Mouse (Mus musculus) hindbrain, embryonic 16.5 days (tissue): ENCODE data around the gene Necab2. TPM values are rescaled to one million over a fixed set of nuclear protein-coding genes. Genes with fewer than 3 reads are reported as not detected.

Source experiments
- ATAC-seq: fragments of 200-750 bp; cut with Nextera tagmentation; 2 replicates; pipeline ENCODE4 v1.8.0; 2017; ENCODE audit warnings: moderate TSS enrichment, moderate library complexity
- H3K27ac ChIP-seq: fragments of 300-500 bp; sonication (generic); 2 replicates; pipeline ENCODE4 v1.5.1; 2014; ENCODE audit warnings: low read depth, mild to moderate bottlenecking, control low read depth, low read length, moderate library complexity
- H3K27me3 ChIP-seq: fragments of 300-500 bp; sonication (generic); replicated peaks from 2 replicates; pipeline ENCODE4 v1.6.1; 2014; ENCODE audit warnings: low read length; ENCODE audit not compliant: control insufficient read depth, insufficient read depth
- H3K36me3 ChIP-seq: fragments of 300-500 bp; sonication (generic); 2 replicates; pipeline ENCODE4 v1.6.1; 2014; ENCODE audit warnings: mild to moderate bottlenecking, low read length, moderate library complexity, mixed read lengths; ENCODE audit not compliant: control insufficient read depth, insufficient read depth
- H3K4me1 ChIP-seq: fragments of 300-500 bp; sonication (generic); 2 replicates; pipeline ENCODE4 v1.6.1; 2014; ENCODE audit warnings: low read depth, low read length; ENCODE audit not compliant: control insufficient read depth, insufficient read depth
- H3K4me2 ChIP-seq: fragments of 300-500 bp; sonication (generic); 2 replicates; pipeline ENCODE4 v1.6.1; 2014; ENCODE audit warnings: mild to moderate bottlenecking, low read length, control low read depth, moderate library complexity
- H3K4me3 ChIP-seq: fragments of 300-500 bp; sonication (generic); 2 replicates; pipeline ENCODE4 v1.5.1; 2014; ENCODE audit warnings: mild to moderate bottlenecking, low read length, control low read depth, moderate library complexity
- H3K9ac ChIP-seq: fragments of 300-500 bp; sonication (generic); 2 replicates; pipeline ENCODE4 v1.6.1; 2014; ENCODE audit warnings: low read depth, mild to moderate bottlenecking, control low read depth, low read length, moderate library complexity
- H3K9me3 ChIP-seq: fragments of 300-500 bp; sonication (generic); 2 replicates; pipeline ENCODE4 v1.6.1; 2014; ENCODE audit warnings: mild to moderate bottlenecking, low read length, moderate library complexity; ENCODE audit not compliant: control insufficient read depth
- WGBS: fragments of 180-500 bp; shearing (Covaris S2); extraction: QIAGEN DNeasy Blood & Tissue Kit; methylation state at CpG from one replicate; pipeline ENCODE4 v1.1.7; 2014; 5-methylcytosine and 5-hydroxymethylcytosine counted together
- polyA plus RNA-seq: library from polyadenylated mRNA; unstranded; fragments of >200 nt; fragmentation: Nextera tagmentation; extraction: Ambion mirVana; gene quantifications from 2 replicates; pipeline ENCODE4 v1.2.1, GENCODE M21; 2015

The Necab2 gene
- polyA plus RNA-seq, 1 experiment from 2014 or later: 56.9 TPM

GRCm38 (mm10) chr8:119434569-119434968, 11.9 kb upstream of the Necab2 start:
- H3K27ac ChIP-seq: no peak overlapping the region
- H3K4me1 ChIP-seq: no peaks in the 10 kb centered on the region
- no peaks in the 10 kb centered on the region for H3K9me3 ChIP-seq
- no peak overlapping the region for H3K4me2 ChIP-seq
- H3K9ac ChIP-seq: no peak overlapping the region
- H3K4me3 ChIP-seq: no peak overlapping the region
- H3K27me3 ChIP-seq: no peaks in the 10 kb centered on the region
- no peak for ATAC-seq
- WGBS: 88% methylated on average over 6 of the region's 6 CpGs
- no peaks in the 10 kb centered on the region for H3K36me3 ChIP-seq

DNA sequence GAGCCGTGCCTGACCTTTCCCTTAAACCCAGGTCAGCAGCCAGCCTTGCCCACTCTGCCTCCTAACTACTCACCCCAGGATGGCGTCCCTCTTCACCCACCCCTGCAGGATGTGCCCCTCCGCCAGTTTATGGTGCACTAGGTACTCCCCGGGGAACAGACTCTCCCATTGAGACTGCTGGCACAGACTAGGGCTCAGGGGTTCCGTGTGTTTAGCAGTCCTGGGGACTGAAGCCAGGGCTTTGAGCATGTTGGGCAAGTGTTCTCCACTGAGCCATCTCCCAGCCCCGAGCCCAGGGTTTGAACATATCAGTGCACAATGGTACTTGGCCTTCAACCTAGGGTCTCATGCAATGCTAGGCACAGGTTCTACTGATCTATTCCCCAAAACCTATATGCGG, 11.0 kb upstream of the Necab2 start:
- no peak for ATAC-seq
- no peaks in the 10 kb centered on the region for H3K27me3 ChIP-seq
- no peak overlapping the region for H3K4me3 ChIP-seq
- no peaks in the 10 kb centered on the region for H3K9me3 ChIP-seq
- no peak overlapping the region for H3K27ac ChIP-seq
- no peak overlapping the region for H3K9ac ChIP-seq
- 83% methylated on average over 7 of the region's 7 CpGs for WGBS
- no peaks in the 10 kb centered on the region for H3K36me3 ChIP-seq
- no peak overlapping the region for H3K4me2 ChIP-seq
- peaks cover 6% of the 10 kb centered on the region; the same call in 1 of the 2 replicates for H3K4me1 ChIP-seq

GRCm38 (mm10) chr8:119436331-119436730, 10.2 kb upstream of the Necab2 start:
- no peak overlapping the region for H3K4me3 ChIP-seq
- H3K4me2 ChIP-seq: no peak overlapping the region
- ATAC-seq: no peak
- no peak overlapping the region for H3K27ac ChIP-seq
- peaks cover 9% of the 10 kb centered on the region for H3K4me1 ChIP-seq
- 89% methylated on average over 10 of the region's 10 CpGs for WGBS
- no peaks in the 10 kb centered on the region for H3K9me3 ChIP-seq
- H3K9ac ChIP-seq: no peak overlapping the region
- no peaks in the 10 kb centered on the region for H3K36me3 ChIP-seq
- no peaks in the 10 kb centered on the region for H3K27me3 ChIP-seq

GRCm38 (mm10) chr8:119436933-119437332, 9.6 kb upstream of the Necab2 start:
- no peak for ATAC-seq
- H3K9me3 ChIP-seq: no peaks in the 10 kb centered on the region
- peaks cover 9% of the 10 kb centered on the region for H3K4me1 ChIP-seq
- no peaks in the 10 kb centered on the region for H3K36me3 ChIP-seq
- no peak overlapping the region for H3K27ac ChIP-seq
- 14% methylated on average over 9 of the region's 9 CpGs for WGBS
- H3K27me3 ChIP-seq: no peaks in the 10 kb centered on the region
- H3K9ac ChIP-seq: no peak overlapping the region
- H3K4me3 ChIP-seq: no peak overlapping the region
- H3K4me2 ChIP-seq: no peak overlapping the region

DNA sequence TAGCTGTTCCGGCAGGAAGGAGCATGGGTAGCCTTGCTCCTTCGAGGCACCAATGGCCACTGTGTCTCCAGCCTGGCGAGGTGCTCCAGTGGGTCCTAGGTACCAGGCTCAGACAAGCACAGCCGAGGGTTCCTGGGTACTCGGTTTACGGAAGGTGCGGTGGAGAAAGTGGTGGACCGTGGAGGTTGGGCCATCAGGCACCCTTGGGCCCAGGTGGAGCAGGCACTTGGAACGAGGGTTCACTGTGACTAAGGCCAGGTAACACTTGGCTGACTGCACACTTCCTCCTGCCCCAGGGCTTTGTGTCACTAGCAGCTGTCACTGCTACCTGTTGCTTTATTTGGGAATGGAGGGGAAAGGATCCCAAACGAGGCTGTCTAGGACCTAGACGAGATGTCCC, 9.0 kb upstream of the Necab2 start:
- H3K27me3 ChIP-seq: no peaks in the 10 kb centered on the region
- 75% methylated on average over 11 of the region's 11 CpGs for WGBS
- H3K27ac ChIP-seq: no peak overlapping the region
- H3K4me1 ChIP-seq: peaks cover 9% of the 10 kb centered on the region
- no peak overlapping the region for H3K9ac ChIP-seq
- no peak overlapping the region for H3K4me3 ChIP-seq
- no peak for ATAC-seq
- H3K36me3 ChIP-seq: no peaks in the 10 kb centered on the region
- H3K4me2 ChIP-seq: no peak overlapping the region
- H3K9me3 ChIP-seq: no peaks in the 10 kb centered on the region

DNA sequence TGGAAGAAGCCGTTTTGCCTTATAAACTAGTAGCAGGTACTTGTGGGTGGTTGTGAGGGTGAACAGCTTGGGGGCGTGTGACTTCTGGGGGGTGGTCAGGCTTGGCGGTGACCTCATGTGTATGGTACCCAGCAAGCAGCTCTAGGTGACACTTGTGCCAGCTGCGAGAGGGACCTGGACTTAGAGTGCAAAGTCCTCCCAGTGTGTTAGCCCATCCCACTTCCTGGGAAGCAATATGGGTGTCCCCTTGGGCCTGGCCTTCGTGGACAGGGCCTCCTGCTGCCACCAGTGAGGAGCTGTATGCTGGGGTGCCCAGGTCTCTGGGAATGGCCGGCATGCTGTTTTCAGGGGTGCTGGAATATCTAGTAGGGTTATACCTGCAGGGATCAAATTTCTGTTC, 7.6 kb upstream of the Necab2 start:
- H3K27me3 ChIP-seq: no peaks in the 10 kb centered on the region
- H3K9ac ChIP-seq: no peak overlapping the region
- H3K9me3 ChIP-seq: no peaks in the 10 kb centered on the region
- no peak overlapping the region for H3K4me3 ChIP-seq
- no peak overlapping the region for H3K4me2 ChIP-seq
- WGBS: 81% methylated on average over 6 of the region's 6 CpGs
- ATAC-seq: no peak
- no peaks in the 10 kb centered on the region for H3K36me3 ChIP-seq
- H3K27ac ChIP-seq: no peak overlapping the region
- peaks cover 9% of the 10 kb centered on the region for H3K4me1 ChIP-seq

GRCm38 (mm10) chr8:119439424-119439823, 7.1 kb upstream of the Necab2 start:
- Histone ChIP-seq H3K4me3 (no peak overlapping the region), H3K27me3 (no peaks in the 10 kb centered on the region), H3K36me3 (no peaks in the 10 kb centered on the region), H3K9me3 (no peaks in the 10 kb centered on the region), H3K27ac (no peak overlapping the region), H3K4me1 (peaks cover 9% of the 10 kb centered on the region), H3K9ac (no peak overlapping the region), H3K4me2 (no peak overlapping the region)
- ATAC-seq: no peak
- 89% methylated on average over 2 of the region's 2 CpGs for WGBS

DNA sequence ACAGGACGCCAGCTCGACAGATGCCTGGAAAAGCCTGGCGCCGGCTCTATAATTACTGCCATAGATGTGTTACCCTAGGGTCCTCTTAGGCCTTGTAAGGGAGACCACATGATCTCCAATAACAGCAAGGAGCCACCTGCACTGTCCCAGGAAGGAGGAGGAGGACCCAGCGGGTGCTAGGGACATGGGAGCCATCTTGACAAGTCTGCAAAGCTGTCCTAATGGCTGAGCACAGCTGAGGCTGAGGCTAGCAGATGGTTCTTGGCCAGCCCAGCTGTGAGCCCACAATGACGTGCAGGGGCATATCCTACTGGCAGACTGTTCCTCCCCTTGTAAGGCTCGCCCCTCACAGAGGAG, 6.6 kb upstream of the Necab2 start:
- Histone ChIP-seq H3K4me2 (no peak overlapping the region), H3K4me3 (no peak overlapping the region), H3K4me1 (peaks cover 9% of the 10 kb centered on the region), H3K9me3 (no peaks in the 10 kb centered on the region), H3K27ac (no peak overlapping the region), H3K9ac (no peak overlapping the region), H3K36me3 (no peaks in the 10 kb centered on the region), H3K27me3 (no peaks in the 10 kb centered on the region)
- peak; percentile 41; the same call in 1 of the 2 replicates for ATAC-seq
- WGBS: 53% methylated on average over 7 of the region's 7 CpGs

DNA sequence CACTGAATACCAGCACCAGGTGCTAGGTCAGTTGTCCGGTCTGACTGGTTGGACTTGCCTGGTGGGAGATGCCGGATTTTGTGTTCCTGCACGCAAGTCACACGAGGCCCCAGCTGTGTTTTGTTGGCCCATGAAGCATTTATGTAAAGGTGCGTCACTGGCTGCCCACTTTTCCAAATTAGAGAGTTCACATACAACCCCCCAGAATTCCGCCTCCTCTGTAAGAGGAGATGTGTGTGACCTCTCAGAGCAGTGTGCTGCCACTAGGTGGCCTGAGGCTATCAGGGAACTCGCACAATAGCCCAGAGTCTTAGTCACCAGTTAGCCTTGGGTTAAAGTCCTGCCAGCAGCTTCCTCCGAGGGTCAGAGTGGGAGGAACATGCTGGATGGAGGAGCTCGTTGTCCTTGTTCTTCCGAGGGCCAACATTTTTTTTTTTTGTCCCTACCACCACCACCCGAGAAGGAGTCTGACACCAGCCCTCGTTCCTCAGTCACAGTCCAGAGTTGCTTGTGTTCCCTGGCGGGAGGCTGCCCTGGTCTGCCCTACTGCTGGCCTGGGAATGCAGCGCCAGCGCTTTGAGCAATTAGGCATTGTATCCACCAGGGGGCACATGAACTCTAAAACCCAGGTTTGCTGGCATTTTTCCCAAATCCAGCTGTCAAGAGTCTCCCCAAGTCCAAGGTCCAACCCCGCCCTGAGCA, 6.1 kb upstream of the Necab2 start:
- H3K27ac ChIP-seq: no peak overlapping the region

DNA sequence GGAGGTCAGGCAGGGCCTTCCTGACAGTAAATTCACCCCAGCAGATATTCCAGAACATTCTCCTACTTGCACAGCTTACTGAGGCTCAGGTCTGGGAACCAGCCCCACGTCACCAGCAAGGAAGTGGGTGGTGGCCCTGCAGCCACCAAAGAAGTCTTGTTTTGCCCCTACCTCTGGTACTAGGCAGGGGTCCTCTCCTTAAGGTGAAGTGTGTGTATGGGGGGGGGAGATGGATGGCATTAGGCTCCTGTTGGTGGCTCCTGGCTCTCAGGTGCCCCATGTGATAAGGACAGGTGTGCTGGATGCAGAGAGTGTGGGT, 5.6 kb upstream of the Necab2 start:
- Histone ChIP-seq H3K4me3 (no peak overlapping the region), H3K27me3 (no peaks in the 10 kb centered on the region), H3K9ac (no peak overlapping the region), H3K4me2 (no peak overlapping the region), H3K4me1 (peaks cover 9% of the 10 kb centered on the region), H3K36me3 (no peaks in the 10 kb centered on the region), H3K27ac (no peak overlapping the region), H3K9me3 (no peaks in the 10 kb centered on the region)
- WGBS: 57% methylated on average over 1 of the region's 1 CpGs
- ATAC-seq: no peak

More for the DNA sequence above, 6.1 kb upstream of the Necab2 start:
- WGBS: 15% methylated on average over 16 of the region's 16 CpGs
- Histone ChIP-seq H3K9me3 (no peaks in the 10 kb centered on the region), H3K4me3 (no peak overlapping the region), H3K4me2 (no peak overlapping the region), H3K27me3 (no peaks in the 10 kb centered on the region), H3K9ac (no peak overlapping the region), H3K4me1 (peaks cover 9% of the 10 kb centered on the region), H3K36me3 (no peaks in the 10 kb centered on the region)
- ATAC-seq: no peak
